Mouse (Mus musculus) midbrain, embryonic 15.5 days (tissue): ENCODE measurements around the gene Poc1b. TPM values are rescaled to one million over a fixed set of nuclear protein-coding genes. Genes with fewer than 3 reads are reported as not detected.

ENCODE experiments used
- ATAC-seq: fragments of 200-750 bp; cut with Nextera tagmentation; replicated peaks from 2 replicates; pipeline ENCODE4 v1.8.0; 2017; ENCODE audit warnings: moderate TSS enrichment
- H3K27ac ChIP-seq: fragments of 300-500 bp; sonication (generic); 2 replicates; pipeline ENCODE4 v1.5.1; 2015; ENCODE audit warnings: mild to moderate bottlenecking, inconsistent platforms
- H3K27me3 ChIP-seq: fragments of 300-500 bp; sonication (generic); replicated peaks from 2 replicates; pipeline ENCODE4 v1.6.1; 2015; ENCODE audit warnings: inconsistent platforms
- H3K36me3 ChIP-seq: fragments of 300-500 bp; sonication (generic); replicated peaks from 2 replicates; pipeline ENCODE4 v1.6.1; 2015; ENCODE audit warnings: inconsistent platforms
- H3K4me1 ChIP-seq: fragments of 300-500 bp; sonication (generic); 2 replicates; pipeline ENCODE4 v1.6.1; 2015; ENCODE audit warnings: inconsistent platforms
- H3K4me2 ChIP-seq: fragments of 300-500 bp; sonication (generic); 2 replicates; pipeline ENCODE4 v1.6.1; 2015; ENCODE audit warnings: inconsistent platforms, mild to moderate bottlenecking, moderate library complexity
- H3K4me3 ChIP-seq: fragments of 300-500 bp; sonication (generic); 2 replicates; pipeline ENCODE4 v1.5.1; 2015; ENCODE audit warnings: mild to moderate bottlenecking, inconsistent platforms
- H3K9ac ChIP-seq: fragments of 300-500 bp; sonication (generic); 2 replicates; pipeline ENCODE4 v1.6.1; 2015; ENCODE audit warnings: mild to moderate bottlenecking, inconsistent platforms
- H3K9me3 ChIP-seq: fragments of 300-500 bp; sonication (generic); 2 replicates; pipeline ENCODE4 v1.6.1; 2016; ENCODE audit warnings: inconsistent platforms
- WGBS: fragments of 180-500 bp; shearing (Covaris S2); methylation state at CpG from one replicate; pipeline ENCODE4 v1.1.7; 2015; ENCODE audit warnings: mixed read lengths; 5-methylcytosine and 5-hydroxymethylcytosine counted together
- polyA plus RNA-seq: library from polyadenylated mRNA; unstranded; fragments of >200 nt; fragmentation: Nextera tagmentation; extraction: Ambion mirVana; gene quantifications from 2 replicates; pipeline ENCODE4 v1.2.1, GENCODE M21; 2015

Poc1b gene
- polyA plus RNA-seq, 1 experiment from 2014 or later: 10.9 TPM

DNA sequence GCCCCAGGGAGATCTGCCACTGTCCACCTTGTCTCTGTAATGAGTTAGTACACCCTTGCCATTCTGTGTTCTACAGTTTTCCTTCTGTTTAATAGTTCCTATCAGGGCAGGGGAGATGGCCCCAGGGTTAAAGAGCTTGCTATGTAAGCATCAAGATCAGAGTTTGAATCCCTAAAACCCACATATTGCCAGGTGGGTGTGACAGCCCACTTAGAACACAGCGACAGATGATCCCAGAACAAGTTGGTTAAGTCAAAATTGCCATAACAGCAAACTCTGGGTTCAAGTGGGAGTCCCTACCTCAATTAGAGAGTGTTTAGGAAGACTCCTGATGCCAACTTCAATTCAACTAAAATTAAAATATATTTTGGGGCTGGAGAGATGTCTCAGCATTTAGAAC is 81.3 kb downstream of the Poc1b start:
- H3K36me3 ChIP-seq: no peaks in the 10 kb centered on the region
- no peak overlapping the region for H3K27ac ChIP-seq
- no peak overlapping the region for H3K9ac ChIP-seq
- H3K4me2 ChIP-seq: no peak overlapping the region
- WGBS: 94% methylated on average over 1 of the region's 1 CpGs
- no peak overlapping the region for H3K4me3 ChIP-seq
- no peak for ATAC-seq
- no peaks in the 10 kb centered on the region for H3K9me3 ChIP-seq
- H3K4me1 ChIP-seq: no peaks in the 10 kb centered on the region
- no peaks in the 10 kb centered on the region for H3K27me3 ChIP-seq

DNA sequence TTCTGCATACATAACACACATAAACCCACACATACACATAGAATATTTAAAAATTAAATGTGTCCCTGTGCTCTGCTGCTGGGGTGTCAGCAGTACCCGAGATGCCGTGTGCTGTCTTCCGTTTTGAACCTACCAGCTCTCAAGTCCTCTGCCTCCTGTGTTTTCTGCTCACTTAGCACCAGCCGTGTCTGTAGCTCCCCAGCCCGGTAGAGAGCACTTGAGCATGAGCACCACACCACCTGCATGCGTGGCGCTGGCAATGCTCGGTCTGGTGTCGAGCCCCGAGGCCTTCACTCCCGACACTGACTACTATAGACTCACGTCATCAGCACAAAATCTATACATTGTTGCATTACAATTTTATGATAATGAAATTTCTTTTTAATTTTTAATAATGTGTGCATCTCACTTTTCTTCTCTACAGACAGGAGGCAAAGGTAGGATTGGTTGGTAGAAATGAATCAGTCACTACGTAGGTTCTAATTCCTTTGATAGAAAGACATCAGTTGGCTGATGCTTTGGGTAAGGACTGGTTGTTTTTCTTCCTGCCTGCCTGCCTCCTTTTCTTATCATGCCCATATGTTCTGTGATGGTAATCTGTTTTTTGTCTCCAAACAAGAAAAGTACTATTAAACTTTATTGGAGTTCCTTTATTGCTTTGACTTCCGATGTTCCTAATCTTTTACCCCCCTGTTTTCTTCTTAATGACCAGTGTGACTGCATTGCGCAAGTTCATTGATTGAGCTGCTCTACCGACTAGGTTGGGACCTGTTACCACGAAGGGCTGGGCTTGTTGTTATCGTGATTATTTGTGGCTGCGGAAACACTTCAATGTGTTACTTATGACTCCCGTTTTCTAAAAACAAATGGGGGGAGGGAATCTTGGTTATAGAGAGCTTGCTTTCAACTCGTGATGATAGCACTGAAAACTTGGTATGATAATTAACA is 82.1 kb downstream of the Poc1b start:
- Histone ChIP-seq H3K27me3 (no peaks in the 10 kb centered on the region), H3K36me3 (no peaks in the 10 kb centered on the region), H3K4me1 (no peaks in the 10 kb centered on the region), H3K9ac (no peak overlapping the region), H3K27ac (no peak overlapping the region), H3K4me3 (no peak overlapping the region), H3K4me2 (no peak overlapping the region), H3K9me3 (no peaks in the 10 kb centered on the region)
- no peak for ATAC-seq
- WGBS: 93% methylated on average over 21 of the region's 21 CpGs

DNA sequence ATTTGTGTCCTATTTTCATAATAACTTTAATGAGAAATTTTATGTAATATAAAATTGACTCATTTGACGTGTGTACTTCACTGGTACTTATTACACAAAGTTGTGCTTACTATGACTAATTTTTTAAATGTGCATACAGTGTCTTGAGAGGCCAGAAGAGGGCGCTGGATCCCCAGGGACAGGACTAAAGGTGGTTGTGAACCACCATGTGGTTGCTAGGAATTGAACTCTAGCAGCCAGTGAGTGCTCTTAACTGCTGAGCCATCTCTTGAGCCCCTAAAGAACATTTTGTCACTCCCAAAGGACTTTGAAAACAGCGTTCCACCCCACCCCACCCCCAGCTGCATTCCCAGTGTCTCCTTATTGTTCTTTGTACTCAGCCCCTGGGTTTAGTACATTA is 84.0 kb downstream of the Poc1b start:
- no peak overlapping the region for H3K27ac ChIP-seq

DNA sequence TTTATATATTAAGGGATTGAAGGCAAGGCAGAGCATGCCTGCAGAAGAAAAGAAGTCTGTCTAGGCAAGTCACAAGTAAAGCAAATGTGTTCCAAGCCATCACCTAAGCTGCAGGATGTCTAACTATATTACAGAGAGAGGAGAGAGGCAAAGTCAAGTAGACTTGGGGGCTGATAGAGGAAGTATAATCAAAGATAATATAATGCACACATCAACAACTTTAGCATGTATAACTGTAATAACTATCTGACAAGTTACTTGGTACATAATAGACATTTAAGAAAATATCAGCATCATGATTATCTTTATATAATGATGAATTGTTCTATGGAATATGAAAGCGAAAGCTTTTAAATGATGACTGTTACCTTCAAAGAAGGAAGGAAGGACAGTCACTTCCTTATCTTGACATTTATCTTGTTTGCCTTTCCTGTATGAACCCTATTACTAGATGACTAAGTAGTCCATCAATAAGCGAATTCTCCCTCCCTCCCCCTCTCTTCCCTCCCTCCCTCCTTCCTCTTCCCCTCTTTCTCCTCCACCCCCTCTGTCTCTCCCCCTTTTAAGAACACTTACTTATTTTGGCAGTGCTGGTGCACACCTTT is 87.7 kb downstream of the Poc1b start:
- H3K36me3 ChIP-seq: no peaks in the 10 kb centered on the region
- ATAC-seq: no peak
- no peaks in the 10 kb centered on the region for H3K9me3 ChIP-seq
- no peak overlapping the region for H3K4me3 ChIP-seq
- no peaks in the 10 kb centered on the region for H3K27me3 ChIP-seq
- peaks cover 4% of the 10 kb centered on the region for H3K4me1 ChIP-seq
- no peak overlapping the region for H3K9ac ChIP-seq
- no peak overlapping the region for H3K27ac ChIP-seq
- WGBS: 96% methylated on average over 2 of the region's 2 CpGs
- H3K4me2 ChIP-seq: no peak overlapping the region

More for the DNA sequence above, 84.0 kb downstream of the Poc1b start:
- Histone ChIP-seq H3K36me3 (no peaks in the 10 kb centered on the region), H3K4me3 (no peak overlapping the region), H3K4me1 (no peaks in the 10 kb centered on the region), H3K9me3 (no peaks in the 10 kb centered on the region), H3K27me3 (no peaks in the 10 kb centered on the region), H3K9ac (no peak overlapping the region), H3K4me2 (no peak overlapping the region)
- 43% methylated on average over 3 of the region's 3 CpGs for WGBS
- ATAC-seq: no peak

DNA sequence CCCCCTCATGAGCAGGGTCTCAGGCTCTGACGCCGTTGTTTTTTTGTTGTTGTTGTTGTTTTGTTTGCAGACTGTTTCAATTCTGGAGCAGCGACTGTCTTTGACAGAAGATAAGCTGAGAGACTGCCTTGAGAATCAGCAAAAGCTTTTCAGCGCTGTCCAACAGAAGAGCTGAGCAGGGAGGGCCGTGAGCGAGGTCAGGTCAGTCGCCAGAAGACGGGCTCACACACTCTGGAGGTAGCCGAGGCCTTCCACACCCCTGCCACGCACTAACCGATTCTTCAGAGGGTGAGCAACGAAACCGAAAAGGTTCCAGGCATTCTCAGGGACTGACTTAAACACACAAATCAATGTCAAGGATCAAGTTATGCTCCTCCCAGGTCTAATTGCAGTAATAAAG is 89.7 kb downstream of the Poc1b start:
- WGBS: 80% methylated on average over 13 of the region's 13 CpGs
- ATAC-seq: no peak; the same call in 1 of the 2 replicates
- no peaks in the 10 kb centered on the region for H3K36me3 ChIP-seq
- H3K27ac ChIP-seq: no peak overlapping the region
- no peak overlapping the region for H3K9ac ChIP-seq
- H3K4me3 ChIP-seq: no peak overlapping the region
- H3K4me2 ChIP-seq: no peak overlapping the region
- H3K4me1 ChIP-seq: peaks cover 4% of the 10 kb centered on the region
- H3K27me3 ChIP-seq: no peaks in the 10 kb centered on the region
- H3K9me3 ChIP-seq: no peaks in the 10 kb centered on the region

DNA sequence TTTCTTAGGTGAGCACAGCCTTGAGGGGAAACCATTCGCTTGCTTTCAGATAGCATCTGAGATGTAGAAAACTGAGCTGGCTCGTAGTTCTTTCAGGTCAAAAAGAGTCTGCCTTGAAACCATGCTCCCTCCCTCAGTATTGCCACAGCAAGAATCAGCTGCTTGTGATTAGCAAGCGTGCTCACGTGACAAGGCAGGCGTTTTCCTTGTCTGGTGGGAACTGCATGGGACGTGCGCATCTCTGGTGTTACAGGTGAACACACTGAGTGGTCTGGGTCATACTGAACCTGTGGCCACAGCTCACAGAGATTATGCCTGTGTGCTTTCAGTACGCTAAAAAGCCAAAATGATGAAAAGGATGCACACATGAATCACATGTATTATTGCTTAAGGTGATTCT is 90.3 kb downstream of the Poc1b start:
- Histone ChIP-seq H3K36me3 (no peaks in the 10 kb centered on the region), H3K27me3 (no peaks in the 10 kb centered on the region), H3K9me3 (no peaks in the 10 kb centered on the region), H3K4me2 (no peak overlapping the region), H3K4me3 (no peak overlapping the region), H3K9ac (no peak overlapping the region), H3K27ac (no peak overlapping the region), H3K4me1 (peaks cover 7% of the 10 kb centered on the region)
- WGBS: 53% methylated on average over 8 of the region's 8 CpGs
- ATAC-seq: peak; percentile 67

DNA sequence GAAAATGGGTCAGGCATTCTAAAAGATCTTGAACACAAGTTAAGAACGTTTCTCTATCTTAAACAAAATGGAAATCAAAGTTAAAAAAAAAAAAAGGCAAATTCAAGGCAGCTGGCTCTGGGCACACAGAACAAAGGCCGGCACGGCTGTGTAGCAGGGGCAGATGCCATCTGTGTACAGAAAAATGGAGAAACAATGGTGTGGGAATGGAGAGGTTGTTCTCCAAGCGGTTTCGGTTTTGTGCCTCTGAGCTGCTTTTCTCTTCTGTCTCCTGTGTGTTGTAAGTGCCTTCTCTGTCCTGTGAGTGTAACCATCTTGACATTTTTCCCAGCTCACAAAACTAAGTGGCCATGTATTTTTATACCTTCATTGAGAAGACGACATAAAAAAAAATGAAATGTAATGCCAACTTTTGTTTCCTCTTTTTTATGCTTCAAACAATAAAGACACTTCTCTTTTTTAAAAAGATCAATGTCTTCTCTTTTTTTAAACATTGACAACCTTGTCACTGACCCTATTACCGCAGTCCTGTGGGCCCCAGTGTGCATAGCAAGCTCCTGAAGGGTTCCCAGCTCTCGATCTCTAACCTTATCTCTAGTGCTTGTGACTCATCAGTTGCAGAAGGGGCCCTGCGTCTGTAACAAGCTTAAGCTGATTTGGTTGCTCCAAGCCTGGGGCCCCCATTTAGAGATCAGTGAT is 90.9 kb downstream of the Poc1b start:
- Histone ChIP-seq H3K27me3 (no peaks in the 10 kb centered on the region), H3K4me3 (no peak overlapping the region), H3K4me1 (peaks cover 7% of the 10 kb centered on the region), H3K27ac (no peak overlapping the region), H3K9ac (no peak overlapping the region), H3K36me3 (no peaks in the 10 kb centered on the region), H3K9me3 (no peaks in the 10 kb centered on the region), H3K4me2 (no peak overlapping the region)
- ATAC-seq: peak; percentile 65; the same call in 1 of the 2 replicates
- WGBS: 39% methylated on average over 9 of the region's 9 CpGs

DNA sequence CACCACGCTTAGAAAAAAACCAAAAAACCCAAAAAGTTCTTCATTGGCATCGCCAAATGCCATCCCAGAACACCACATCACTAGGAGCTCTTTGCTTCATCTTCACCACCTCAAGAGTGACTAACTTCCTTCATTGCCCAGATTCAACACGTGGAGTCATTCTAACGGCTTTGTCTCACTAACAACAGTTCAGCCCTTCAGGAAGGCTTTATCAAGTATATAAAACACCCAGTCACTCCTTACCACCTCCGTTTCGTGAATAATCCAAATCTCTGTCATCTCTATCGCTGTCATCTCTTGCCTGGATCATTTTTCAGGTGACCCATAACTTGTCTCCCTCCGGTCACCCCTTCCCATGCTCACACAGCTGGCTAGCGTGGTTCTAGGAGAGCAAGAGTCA is 92.1 kb downstream of the Poc1b start:
- no peak overlapping the region for H3K9ac ChIP-seq
- ATAC-seq: no peak
- no peaks in the 10 kb centered on the region for H3K36me3 ChIP-seq
- no peak overlapping the region for H3K4me3 ChIP-seq
- H3K4me1 ChIP-seq: peaks cover 16% of the 10 kb centered on the region
- no peak overlapping the region for H3K27ac ChIP-seq
- H3K27me3 ChIP-seq: no peaks in the 10 kb centered on the region
- no peaks in the 10 kb centered on the region for H3K9me3 ChIP-seq
- H3K4me2 ChIP-seq: no peak overlapping the region
- 95% methylated on average over 9 of the region's 9 CpGs for WGBS

DNA sequence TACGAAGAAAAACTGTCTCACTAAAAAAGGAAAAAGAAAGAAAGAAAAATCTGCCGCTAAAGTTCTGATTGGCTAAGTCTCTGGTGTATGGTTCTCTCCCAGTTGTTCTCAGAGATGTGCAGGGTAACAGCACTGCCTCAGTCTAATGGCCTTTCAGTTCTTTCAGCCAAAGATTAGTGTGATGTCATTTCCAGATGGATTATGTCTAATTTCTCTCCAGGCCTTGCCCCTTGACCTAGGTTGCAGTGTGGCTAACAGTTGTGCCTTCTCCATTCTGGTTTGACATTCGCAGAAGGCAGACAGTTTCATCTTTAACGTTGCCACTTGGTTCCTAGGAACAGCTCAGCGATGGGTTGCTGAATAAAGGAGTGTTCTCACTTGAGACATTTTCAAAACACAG is 94.1 kb downstream of the Poc1b start:
- Histone ChIP-seq H3K36me3 (no peaks in the 10 kb centered on the region), H3K27ac (no peak overlapping the region), H3K4me3 (no peak overlapping the region), H3K9me3 (no peaks in the 10 kb centered on the region), H3K4me2 (no peak overlapping the region), H3K9ac (no peak overlapping the region), H3K4me1 (peaks cover 25% of the 10 kb centered on the region), H3K27me3 (no peaks in the 10 kb centered on the region)
- 81% methylated on average over 5 of the region's 5 CpGs for WGBS
- no peak for ATAC-seq

DNA sequence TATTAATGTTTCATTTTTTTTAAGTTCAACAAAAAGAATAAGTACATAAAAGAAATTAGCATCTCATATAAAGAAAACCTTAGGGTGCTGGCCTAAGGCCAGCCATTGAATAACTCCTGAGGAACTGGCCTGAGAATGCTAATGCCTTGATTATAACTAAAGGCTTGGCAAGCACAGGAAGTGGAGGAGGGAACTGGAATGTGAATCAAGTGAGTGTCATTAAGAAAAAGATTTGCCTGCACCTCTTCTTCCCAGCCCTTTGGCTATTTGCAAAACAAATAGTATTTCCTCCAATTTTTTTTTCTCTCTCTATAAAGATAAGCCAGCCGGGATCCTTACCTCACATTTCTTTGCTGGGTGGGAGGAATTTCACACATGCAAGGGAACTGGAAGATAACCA is 95.0 kb downstream of the Poc1b start:
- Histone ChIP-seq H3K4me3 (no peak overlapping the region), H3K9ac (no peak overlapping the region), H3K9me3 (no peaks in the 10 kb centered on the region), H3K4me1 (peaks cover 25% of the 10 kb centered on the region), H3K36me3 (no peaks in the 10 kb centered on the region), H3K27me3 (no peaks in the 10 kb centered on the region), H3K4me2 (no peak overlapping the region), H3K27ac (no peak overlapping the region)
- 55% methylated on average over 1 of the region's 1 CpGs for WGBS
- no peak for ATAC-seq

DNA sequence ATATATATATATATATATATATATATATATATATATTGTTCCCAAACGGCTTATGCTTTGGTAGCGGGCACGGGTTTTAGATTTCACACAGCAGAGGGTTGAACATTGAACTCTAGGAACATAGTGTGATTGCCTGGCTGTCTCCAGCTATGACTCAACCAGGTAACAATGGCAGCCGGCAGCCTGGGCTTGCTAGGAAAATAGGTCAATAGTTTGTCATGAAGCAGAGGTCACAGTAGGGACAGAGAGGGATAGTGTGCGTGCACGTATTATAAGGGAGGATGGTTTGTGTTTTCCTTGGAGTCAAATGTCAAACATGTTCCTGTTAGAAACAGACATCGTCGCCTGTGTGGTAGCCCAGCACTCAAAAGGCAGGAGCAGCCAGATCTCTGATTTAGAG is 95.5 kb downstream of the Poc1b start:
- Histone ChIP-seq H3K9me3 (no peaks in the 10 kb centered on the region), H3K27ac (no peak overlapping the region), H3K4me3 (no peak overlapping the region), H3K4me2 (no peak overlapping the region), H3K9ac (no peak overlapping the region), H3K36me3 (no peaks in the 10 kb centered on the region), H3K27me3 (no peaks in the 10 kb centered on the region), H3K4me1 (peaks cover 21% of the 10 kb centered on the region)
- ATAC-seq: no peak
- 53% methylated on average over 8 of the region's 8 CpGs for WGBS

DNA sequence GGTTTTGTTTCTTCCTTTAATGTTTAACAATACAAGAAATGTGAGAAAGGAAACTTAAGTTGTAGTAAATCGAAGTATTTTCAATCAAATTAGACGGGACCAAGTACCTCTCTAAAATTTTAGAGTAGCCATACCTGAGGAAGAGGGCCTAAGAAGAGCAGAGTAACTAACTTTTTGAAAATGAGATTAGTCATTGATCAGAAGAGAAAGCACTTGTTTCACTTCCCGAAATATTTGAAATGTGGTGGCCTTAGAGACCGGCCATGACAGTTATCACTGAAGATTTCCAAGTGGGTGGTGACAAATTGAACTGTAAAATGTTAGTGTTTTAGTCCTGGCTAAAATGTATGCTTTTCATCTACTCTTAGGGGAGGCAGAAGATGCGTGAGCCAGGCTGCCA is 96.3 kb downstream of the Poc1b start:
- Histone ChIP-seq H3K4me3 (0 out of 2 replicates have a peak overlapping the region, but pooled peaks have one; percentile 25), H3K27me3 (no peaks in the 10 kb centered on the region)
- WGBS: 33% methylated on average over 5 of the region's 5 CpGs

More for the DNA sequence above, 96.3 kb downstream of the Poc1b start:
- no peak overlapping the region for H3K27ac ChIP-seq
- no peaks in the 10 kb centered on the region for H3K9me3 ChIP-seq
- H3K36me3 ChIP-seq: no peaks in the 10 kb centered on the region
- ATAC-seq: no peak
- peaks cover 21% of the 10 kb centered on the region for H3K4me1 ChIP-seq
- peak overlapping the region; percentile 50; the same call in 1 of the 2 replicates for H3K4me2 ChIP-seq
- no peak overlapping the region for H3K9ac ChIP-seq
